Mouse (Mus musculus) heart, embryonic 11.5 days (tissue): ENCODE results near the gene Kmt2c. TPM values are rescaled to one million over a fixed set of nuclear protein-coding genes. Genes with fewer than 3 reads are reported as not detected.
"Not testable (repeated sequence)": the region's sequence is repeated elsewhere in the genome, so short reads cannot be mapped to it uniquely, and the experiment has no call there.

Experiments used
- ATAC-seq: fragments of 200-750 bp; cut with Nextera tagmentation; replicated peaks from 2 replicates; pipeline ENCODE4 v1.8.0; 2017; ENCODE audit warnings: moderate library complexity; ENCODE audit not compliant: insufficient number of reproducible peaks, low FRiP score, low TSS enrichment
- H3K27ac ChIP-seq: fragments of 300-500 bp; sonication (generic); 2 replicates; pipeline ENCODE4 v1.5.1; 2014; ENCODE audit warnings: mild to moderate bottlenecking, low read depth, low read length
- H3K27me3 ChIP-seq: fragments of 300-500 bp; sonication (generic); 2 replicates; pipeline ENCODE4 v1.6.1; 2014; ENCODE audit warnings: mild to moderate bottlenecking, low read length, mixed read lengths; ENCODE audit not compliant: control insufficient read depth, insufficient read depth
- H3K36me3 ChIP-seq: fragments of 300-500 bp; sonication (generic); 2 replicates; pipeline ENCODE4 v1.6.1; 2014; ENCODE audit warnings: mild to moderate bottlenecking, low read length, moderate library complexity, mixed read lengths; ENCODE audit not compliant: control insufficient read depth, insufficient read depth
- H3K4me1 ChIP-seq: fragments of 300-500 bp; sonication (generic); 2 replicates; pipeline ENCODE4 v1.6.1; 2014; ENCODE audit warnings: low read length; ENCODE audit not compliant: control insufficient read depth, insufficient read depth
- H3K4me2 ChIP-seq: fragments of 300-500 bp; sonication (generic); 2 replicates; pipeline ENCODE4 v1.6.1; 2014; ENCODE audit warnings: mild to moderate bottlenecking, moderate library complexity
- H3K4me3 ChIP-seq: fragments of 300-500 bp; sonication (generic); 2 replicates; pipeline ENCODE4 v1.5.1; 2014; ENCODE audit warnings: low read depth, low read length
- H3K9ac ChIP-seq: fragments of 300-500 bp; sonication (generic); 2 replicates; pipeline ENCODE4 v1.6.1; 2014; ENCODE audit warnings: mild to moderate bottlenecking, low read depth, low read length, moderate library complexity
- H3K9me3 ChIP-seq: fragments of 300-500 bp; sonication (generic); replicated peaks from 2 replicates; pipeline ENCODE4 v1.6.1; 2016; ENCODE audit warnings: low read length; ENCODE audit not compliant: control insufficient read depth
- WGBS: fragments of 180-500 bp; shearing (Covaris S2); extraction: QIAGEN DNeasy Blood & Tissue Kit; methylation state at CpG from one replicate; pipeline ENCODE4 v1.1.7; 2014; ENCODE audit not compliant: insufficient replicate concordance; 5-methylcytosine and 5-hydroxymethylcytosine counted together
- polyA plus RNA-seq: library from polyadenylated mRNA; unstranded; fragments of >200 nt; fragmentation: Nextera tagmentation; extraction: Ambion mirVana; gene quantifications from 2 replicates; pipeline ENCODE4 v1.2.1, GENCODE M21; 2014

Kmt2c gene
- polyA plus RNA-seq, 1 experiment from 2014 or later: 12.9 TPM

DNA sequence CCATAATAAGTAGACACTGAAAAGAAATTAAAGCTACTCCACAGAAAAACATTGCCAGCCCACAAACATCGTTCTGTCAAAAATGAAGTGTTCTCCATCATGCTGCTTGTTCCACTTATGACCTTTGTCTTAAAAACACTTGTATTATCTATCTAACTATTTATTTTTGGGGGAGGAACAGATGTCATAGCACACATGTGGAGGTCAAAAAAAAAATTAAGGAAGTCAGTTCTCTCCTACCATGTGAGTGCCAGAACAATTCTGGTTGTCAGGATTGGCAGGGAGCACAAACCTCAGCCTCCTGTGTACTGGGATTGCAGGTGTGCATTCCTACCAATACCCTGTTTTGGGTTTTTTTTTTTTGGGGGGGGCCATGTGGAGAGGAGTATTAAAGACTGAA lies 36.6 kb downstream of the Kmt2c start:
- ATAC-seq: no peak
- Histone ChIP-seq H3K9me3 (no peaks in the 10 kb centered on the region), H3K4me3 (no peak overlapping the region), H3K27me3 (no peaks in the 10 kb centered on the region), H3K4me2 (no peak overlapping the region), H3K9ac (no peak overlapping the region), H3K36me3 (no peaks in the 10 kb centered on the region), H3K27ac (no peak overlapping the region), H3K4me1 (no peaks in the 10 kb centered on the region)
- WGBS: 93% methylated on average over 1 of the region's 1 CpGs

- H3K27ac ChIP-seq, H3K9me3 ChIP-seq, H3K4me2 ChIP-seq, ATAC-seq, H3K27me3 ChIP-seq, H3K36me3 ChIP-seq, H3K9ac ChIP-seq, H3K4me3 ChIP-seq: not testable (repeated sequence)
- H3K4me1 ChIP-seq: peaks cover 11% of the 10 kb centered on the region
These were observed 43.2 kb downstream of the Kmt2c start for GRCm38 (mm10) chr5:25455432-25455831.

- WGBS: 62% methylated on average over 2 of the region's 2 CpGs
- no peaks in the 10 kb centered on the region for H3K9me3 ChIP-seq
- H3K36me3 ChIP-seq: no peaks in the 10 kb centered on the region
- H3K4me3 ChIP-seq: no peak overlapping the region; the same call in 1 of the 2 replicates
- H3K27me3 ChIP-seq: no peaks in the 10 kb centered on the region
- no peak overlapping the region for H3K9ac ChIP-seq
- no peak for ATAC-seq
- H3K4me1 ChIP-seq: peaks cover 11% of the 10 kb centered on the region
- no peak overlapping the region for H3K4me2 ChIP-seq
- H3K27ac ChIP-seq: no peak overlapping the region
These were observed 45.9 kb downstream of the Kmt2c start for GRCm38 (mm10) chr5:25452691-25453090.

DNA sequence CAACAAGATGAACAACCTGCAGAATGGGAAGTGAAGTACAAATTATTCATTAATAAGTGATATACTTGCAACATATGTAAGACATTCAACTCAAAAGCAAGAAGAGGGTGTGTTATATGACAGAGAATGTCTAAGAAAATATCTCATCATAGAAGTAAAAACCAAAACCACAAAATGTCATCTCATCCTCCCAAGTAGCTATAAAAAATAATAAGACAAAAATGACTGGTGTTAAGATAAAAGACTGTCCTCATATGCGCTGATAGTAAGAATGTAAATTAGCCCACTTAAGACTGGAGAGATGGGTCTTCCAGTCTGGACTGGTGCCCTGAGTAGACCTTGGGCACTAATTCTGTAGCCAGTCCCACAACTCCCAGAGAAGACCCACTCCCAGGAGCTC lies 61.1 kb downstream of the Kmt2c start:
- 83% methylated on average over 1 of the region's 1 CpGs for WGBS
- Histone ChIP-seq H3K27me3 (no peaks in the 10 kb centered on the region), H3K9ac (no peak overlapping the region), H3K4me1 (no peaks in the 10 kb centered on the region), H3K27ac (no peak overlapping the region), H3K9me3 (no peaks in the 10 kb centered on the region), H3K36me3 (no peaks in the 10 kb centered on the region), H3K4me2 (no peak overlapping the region), H3K4me3 (no peak overlapping the region)
- ATAC-seq: no peak

DNA sequence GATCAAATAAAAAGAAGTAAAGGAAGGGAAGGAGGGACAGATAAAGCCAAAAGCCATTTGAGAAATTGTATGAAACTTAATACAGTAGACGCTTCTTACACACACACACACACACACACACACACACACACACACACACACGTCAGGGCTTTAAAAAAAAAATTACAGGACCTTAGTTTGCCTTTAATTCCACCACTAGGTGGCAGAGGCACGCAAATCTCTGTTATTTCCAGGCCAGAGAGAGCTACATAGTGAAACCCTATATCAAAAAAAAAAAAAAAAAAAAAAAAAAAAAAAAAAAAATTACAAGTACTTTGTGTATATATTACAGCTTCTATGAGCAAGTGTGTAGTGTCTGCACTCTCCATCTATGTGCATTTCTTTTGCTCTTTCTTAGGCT lies 62.5 kb downstream of the Kmt2c start:
- H3K4me3 ChIP-seq: no peak overlapping the region
- H3K36me3 ChIP-seq: no peaks in the 10 kb centered on the region
- no peak overlapping the region for H3K9ac ChIP-seq
- H3K4me2 ChIP-seq: no peak overlapping the region
- 22% methylated on average over 3 of the region's 3 CpGs for WGBS
- H3K9me3 ChIP-seq: no peaks in the 10 kb centered on the region
- H3K27me3 ChIP-seq: no peaks in the 10 kb centered on the region
- ATAC-seq: no peak
- no peak overlapping the region for H3K27ac ChIP-seq
- H3K4me1 ChIP-seq: no peaks in the 10 kb centered on the region

DNA sequence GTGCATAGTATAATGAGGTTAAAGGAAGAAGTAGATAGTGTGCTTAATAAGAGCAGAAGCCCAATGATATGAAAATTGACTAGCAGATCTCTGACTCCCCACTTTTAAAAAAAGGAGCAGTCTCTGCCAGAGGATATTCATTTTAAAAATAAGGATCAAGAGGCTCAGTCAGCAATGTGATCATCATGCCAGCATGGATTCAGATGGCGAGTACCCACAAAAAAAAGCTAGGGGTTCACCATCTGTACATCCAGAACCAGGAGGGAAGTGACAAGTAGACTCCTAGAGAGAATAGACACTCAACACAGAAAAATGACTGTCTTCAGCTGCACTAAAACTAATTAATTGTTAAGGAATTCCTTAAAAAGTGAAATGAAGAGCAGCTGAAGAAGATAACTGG lies 76.0 kb downstream of the Kmt2c start:
- Histone ChIP-seq H3K27ac (no peak overlapping the region), H3K9ac (no peak overlapping the region), H3K36me3 (no peaks in the 10 kb centered on the region), H3K27me3 (no peaks in the 10 kb centered on the region), H3K4me1 (no peaks in the 10 kb centered on the region), H3K4me2 (no peak overlapping the region), H3K9me3 (no peaks in the 10 kb centered on the region), H3K4me3 (no peak overlapping the region)
- ATAC-seq: no peak
- 77% methylated on average over 1 of the region's 1 CpGs for WGBS

DNA sequence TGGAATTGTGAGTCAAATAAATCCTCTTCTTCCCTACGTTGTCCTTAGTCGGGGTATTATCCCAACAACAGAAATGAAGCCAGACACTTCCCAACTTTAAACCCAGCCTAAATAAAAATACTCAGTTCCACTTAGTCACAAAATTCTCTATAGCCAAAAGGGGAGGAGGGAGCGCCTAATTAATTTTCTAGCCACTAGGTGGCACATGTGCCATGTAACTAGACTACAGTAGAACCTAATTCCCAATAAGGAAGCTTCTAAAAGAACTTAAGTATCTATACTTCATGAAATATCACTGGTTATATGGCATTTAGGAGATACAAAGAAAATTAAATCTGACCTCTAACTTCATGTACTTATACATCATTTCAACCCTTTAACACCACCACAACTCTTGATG lies 78.0 kb downstream of the Kmt2c start:
- Histone ChIP-seq H3K9me3 (no peaks in the 10 kb centered on the region), H3K4me3 (no peak overlapping the region), H3K27ac (no peak overlapping the region), H3K4me2 (no peak overlapping the region), H3K4me1 (no peaks in the 10 kb centered on the region), H3K9ac (no peak overlapping the region), H3K27me3 (no peaks in the 10 kb centered on the region), H3K36me3 (no peaks in the 10 kb centered on the region)
- 29% methylated on average over 3 of the region's 3 CpGs for WGBS
- no peak for ATAC-seq

GRCm38 (mm10) chr5:25415382-25415781 lies 83.2 kb downstream of the Kmt2c start:
- Histone ChIP-seq H3K4me1 (no peaks in the 10 kb centered on the region), H3K36me3 (no peaks in the 10 kb centered on the region), H3K27me3 (no peaks in the 10 kb centered on the region), H3K9me3 (no peaks in the 10 kb centered on the region), H3K4me2 (no peak overlapping the region), H3K9ac (no peak overlapping the region), H3K4me3 (no peak overlapping the region), H3K27ac (no peak overlapping the region)
- ATAC-seq: no peak

DNA sequence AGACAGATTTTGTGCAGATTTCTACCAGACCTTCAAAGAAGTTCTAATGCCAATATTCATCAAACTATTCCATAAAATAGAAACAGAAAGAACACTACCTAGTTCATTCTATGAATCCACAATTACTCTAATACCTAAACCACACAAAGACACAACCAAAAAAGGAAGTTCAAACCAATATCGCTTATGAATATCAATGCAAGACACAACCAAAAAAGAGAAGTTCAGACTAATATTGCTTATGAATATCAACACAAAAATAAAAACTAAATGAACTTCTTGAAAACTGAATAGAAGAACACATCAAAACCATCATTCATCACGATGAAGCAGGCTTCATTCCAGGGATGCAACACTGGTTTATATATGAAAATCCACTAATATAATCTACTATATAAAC lies 101.9 kb downstream of the Kmt2c start:
- H3K9me3 ChIP-seq: no peaks in the 10 kb centered on the region
- no peaks in the 10 kb centered on the region for H3K27me3 ChIP-seq
- no peaks in the 10 kb centered on the region; the same call in 1 of the 2 replicates for H3K36me3 ChIP-seq
- H3K4me3 ChIP-seq: no peak overlapping the region
- H3K27ac ChIP-seq: no peak overlapping the region
- no peak overlapping the region for H3K9ac ChIP-seq
- no peaks in the 10 kb centered on the region for H3K4me1 ChIP-seq
- no peak overlapping the region for H3K4me2 ChIP-seq
- no peak for ATAC-seq
- WGBS: 84% methylated on average over 2 of the region's 2 CpGs
